Mouse (Mus musculus) lung, adult 2 months (tissue): Measurements from ENCODE around the gene Slc12a3. TPM values are rescaled to one million over a fixed set of nuclear protein-coding genes. Genes with fewer than 3 reads are reported as not detected.
A peak's percentile ranks its signal among the peaks of the same experiment; 100 is the strongest.

ENCODE experiments used
- DNase-seq: peaks from one replicate; pipeline ENCODE4 v3.0.0; 2022
- H3K4me1 ChIP-seq: fragments of 200-500 bp; 2 replicates; pipeline ENCODE4 v1.6.1; 2011; ENCODE audit warnings: low read length; ENCODE audit not compliant: control insufficient read depth, insufficient read depth
- H3K4me3 ChIP-seq: fragments of 200-500 bp; replicated peaks from 2 replicates; pipeline ENCODE3; 2011; ENCODE audit warnings: low read depth, mild to moderate bottlenecking, control low read depth, low read length; ENCODE audit errors: extremely low read depth
- CTCF ChIP-seq: fragments of 200-500 bp; IDR thresholded peaks from 2 replicates; pipeline ENCODE4 v1.5.1; 2011; ENCODE audit warnings: mild to moderate bottlenecking, low read length, control low read depth; ENCODE audit not compliant: insufficient read depth
- POLR2A ChIP-seq: fragments of 200-500 bp; IDR thresholded peaks from 2 replicates; pipeline ENCODE4 v1.6.1; 2011; ENCODE audit warnings: low read depth, mild to moderate bottlenecking, control low read depth, low read length, borderline replicate concordance; ENCODE audit errors: extremely low read depth
- WGBS: fragments of 180-500 bp; shearing (Covaris S2); methylation state at CpG from one replicate; pipeline ENCODE4 v1.1.7; 2018; 5-methylcytosine and 5-hydroxymethylcytosine counted together
- polyA plus RNA-seq: library from polyadenylated mRNA; depleted of rRNA; stranded (reverse); fragments of >200 nt; gene quantifications from 2 replicates; pipeline ENCODE4 v1.2.3, GENCODE M21; 2012

Slc12a3 gene
- polyA plus RNA-seq, 1 experiment: 0.27 TPM

DNA sequence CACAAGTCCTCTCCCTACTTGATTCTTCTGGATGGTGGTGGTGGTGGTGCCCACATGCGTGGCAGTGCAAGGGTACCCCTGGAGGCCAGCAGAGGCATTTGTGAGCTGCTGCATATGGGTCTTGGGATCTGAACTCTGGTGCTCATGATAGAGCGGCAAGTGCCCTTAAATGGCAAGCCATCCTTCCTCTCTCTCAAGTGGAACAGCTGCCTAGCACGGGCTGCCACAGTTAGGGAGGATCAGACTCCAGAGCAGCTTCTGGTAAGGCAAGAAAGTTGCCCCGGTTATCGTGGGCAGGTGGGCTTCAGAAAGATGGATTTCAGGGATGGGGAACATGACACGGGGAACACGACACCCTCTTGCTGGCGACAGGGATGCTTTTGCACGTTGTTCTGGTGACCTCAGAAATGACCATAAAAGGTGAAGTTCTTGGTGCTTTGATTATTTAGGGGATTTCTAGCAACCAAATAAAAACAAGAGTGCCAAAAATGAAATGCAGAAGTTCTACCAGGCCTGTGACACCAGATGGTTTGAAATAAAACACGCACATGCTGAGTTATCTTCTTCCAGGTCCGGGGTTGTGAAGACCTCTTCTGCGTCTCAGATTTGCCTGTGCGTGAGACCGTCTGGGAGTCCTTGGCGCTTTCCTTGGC, 49.9 kb downstream of the Slc12a3 start:
- TF ChIP-seq CTCF (peak; percentile 22; the same call in 1 of the 2 replicates), POLR2A (0 out of 2 replicates have a peak, but pooled peaks have one; percentile 10)
- H3K4me1 ChIP-seq: peaks cover 10% of the 10 kb centered on the region
- WGBS: 75% methylated on average over 15 of the region's 15 CpGs
- peak overlapping the region; percentile 33 for H3K4me3 ChIP-seq
- DNase-seq: no peak

DNA sequence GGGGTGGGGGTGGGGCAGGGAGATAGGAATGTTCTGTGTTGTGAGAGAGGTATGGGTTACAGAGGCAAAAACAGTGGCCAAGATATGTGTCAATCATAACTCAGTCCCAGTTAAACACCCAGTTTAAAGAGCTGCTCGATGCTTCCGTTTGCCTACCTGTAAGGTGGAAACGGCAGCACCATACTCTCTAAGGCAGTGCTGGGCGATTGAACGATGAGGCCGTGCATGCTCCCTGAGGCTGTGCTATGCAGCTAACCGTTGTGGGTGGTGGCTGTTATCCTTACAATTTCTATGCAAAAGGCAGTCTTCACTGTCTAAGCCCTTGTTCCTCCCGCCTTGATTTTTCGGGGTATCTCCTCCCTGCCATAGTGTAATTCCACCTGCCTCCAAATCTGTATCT, 50.7 kb downstream of the Slc12a3 start:
- 81% methylated on average over 9 of the region's 9 CpGs for WGBS
- Histone ChIP-seq H3K4me3 (no peak overlapping the region), H3K4me1 (peaks cover 10% of the 10 kb centered on the region)
- TF ChIP-seq POLR2A (no peak; the same call in 1 of the 2 replicates), CTCF (no peak)
- DNase-seq: no peak

DNA sequence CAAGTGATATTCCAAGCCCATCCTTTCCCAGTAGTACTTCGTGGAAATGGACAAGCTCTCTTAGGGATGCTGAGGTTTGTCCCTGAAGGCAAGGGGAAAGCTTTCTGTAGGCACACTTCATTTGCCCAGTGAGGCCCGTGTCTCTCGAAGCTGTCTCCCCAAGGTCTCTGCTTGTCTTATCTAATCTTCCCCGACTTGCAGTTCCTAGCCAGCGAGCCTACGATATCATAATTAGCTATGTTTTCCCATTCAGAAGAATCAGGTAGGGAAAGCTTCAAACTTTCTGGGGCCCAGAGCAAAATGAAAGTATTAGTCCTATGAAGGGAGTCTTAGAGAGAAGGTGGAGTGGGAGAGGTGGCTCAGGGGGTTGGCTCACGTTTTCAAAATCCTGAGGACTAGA, 55.2 kb downstream of the Slc12a3 start:
- H3K4me3 ChIP-seq: no peak overlapping the region
- TF ChIP-seq CTCF (no peak), POLR2A (no peak)
- WGBS: 82% methylated on average over 7 of the region's 7 CpGs
- no peak for DNase-seq
- peaks cover 8% of the 10 kb centered on the region for H3K4me1 ChIP-seq

GRCm38 (mm10) chr8:94385506-94386213, 56.7 kb downstream of the Slc12a3 start:
- no peak for DNase-seq
- Histone ChIP-seq H3K4me3 (peak overlapping the region; percentile 97), H3K4me1 (peaks cover 10% of the 10 kb centered on the region)
- WGBS: 25% methylated on average over 20 of the region's 20 CpGs
- TF ChIP-seq POLR2A: no peak

GRCm38 (mm10) chr8:94386214-94387026, 57.4 kb downstream of the Slc12a3 start, which contains the start of gene Herpud1:
Gene Herpud1, plus strand, starts transcription at chr8:94386438.
- TF ChIP-seq CTCF (no peak), POLR2A (peak; percentile 82)
- peaks cover 10% of the 10 kb centered on the region for H3K4me1 ChIP-seq
- WGBS: under 1% methylated on average over 65 of the region's 65 CpGs
- DNase-seq: peak; percentile 98
- H3K4me3 ChIP-seq: peak within 1 kb of the TSS; percentile 97

- Histone ChIP-seq H3K4me1 (peaks cover 10% of the 10 kb centered on the region), H3K4me3 (peak overlapping the region; percentile 73)
- DNase-seq: peak; percentile 90
- WGBS: under 1% methylated on average over 25 of the region's 25 CpGs
- TF ChIP-seq POLR2A: peak; percentile 63
- no peak for TF ChIP-seq CTCF
Measured at GRCm38 (mm10) chr8:94387027-94387684, 58.2 kb downstream of the Slc12a3 start.

DNA sequence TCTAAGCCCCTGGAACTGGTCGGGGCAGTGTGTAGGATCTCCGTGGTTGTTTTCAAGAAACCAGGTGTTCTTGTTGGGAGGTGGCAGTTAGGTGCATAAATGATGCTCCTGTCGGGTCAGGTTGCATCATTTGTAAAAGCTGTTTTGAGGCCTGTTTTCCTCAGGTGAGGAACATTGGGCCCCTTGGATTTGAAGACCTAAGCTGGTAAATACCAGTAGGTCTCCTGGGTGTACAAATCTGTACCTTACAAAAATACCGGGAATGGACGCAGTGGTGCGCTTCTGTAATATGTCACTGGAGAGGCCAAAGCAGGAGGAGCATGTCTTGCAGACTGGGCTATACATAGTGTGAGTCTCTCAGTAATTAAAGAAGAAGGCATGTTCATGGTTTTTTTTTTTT, 58.8 kb downstream of the Slc12a3 start:
- no peak for TF ChIP-seq CTCF
- TF ChIP-seq POLR2A: no peak
- WGBS: 11% methylated on average over 6 of the region's 6 CpGs
- H3K4me3 ChIP-seq: peak overlapping the region; percentile 73
- H3K4me1 ChIP-seq: peaks cover 10% of the 10 kb centered on the region
- no peak for DNase-seq

DNA sequence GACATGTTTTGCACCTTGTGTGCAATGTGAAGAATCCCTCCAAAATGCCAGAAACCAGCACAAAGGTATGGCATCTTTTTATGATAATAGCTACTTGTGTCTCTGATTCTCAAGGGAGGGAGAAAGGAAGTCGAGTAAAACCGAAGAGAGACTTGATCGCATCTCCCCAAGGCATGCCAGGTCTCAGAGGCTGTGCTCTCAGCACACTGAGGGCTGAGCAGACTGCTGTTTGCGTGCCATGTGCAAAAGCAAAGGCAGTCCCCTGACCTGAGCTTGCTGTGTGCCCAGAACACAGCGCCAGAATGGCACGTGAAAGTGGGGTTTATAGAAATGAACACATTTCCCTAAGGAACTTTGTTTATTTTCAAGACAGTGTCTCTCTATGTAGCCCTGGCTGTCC, 60.5 kb downstream of the Slc12a3 start:
- H3K4me1 ChIP-seq: peaks cover 10% of the 10 kb centered on the region
- no peak for DNase-seq
- no peak overlapping the region for H3K4me3 ChIP-seq
- 86% methylated on average over 6 of the region's 6 CpGs for WGBS
- no peak for TF ChIP-seq CTCF
- TF ChIP-seq POLR2A: no peak

GRCm38 (mm10) chr8:94390429-94390828, 61.4 kb downstream of the Slc12a3 start:
- no peak for DNase-seq
- Histone ChIP-seq H3K4me3 (no peak overlapping the region), H3K4me1 (peaks cover 10% of the 10 kb centered on the region)
- TF ChIP-seq POLR2A (no peak), CTCF (no peak)
- WGBS: 83% methylated on average over 6 of the region's 6 CpGs
